Comparison of ENCODE assay signal across 28 mouse cellular contexts in genomic region chr13:35211834-35212233, GRCm38 (mm10).
"Had no signal": no experiment of that assay in that cellular context is flagged by ENCODE, and none has a peak within 500 bp of the region (broad histone marks: within the 10 kb centered on the region; RNA-seq: fewer than 3 reads in every experiment).

No protein-coding gene starts in this region.

- H3K36me3 ChIP-seq: heart, embryonic 10.5 days; heart, embryonic 12.5 days; heart, embryonic 13.5 days; heart, embryonic 15.5 days; hindbrain, embryonic 10.5 days; hindbrain, embryonic 12.5 days; hindbrain, embryonic 13.5 days; hindbrain, embryonic 15.5 days; intestine, embryonic 15.5 days; kidney, embryonic 15.5 days had no signal

- ATAC-seq: hindbrain, embryonic 16.5 days; hindbrain, postnatal 0 days; inflammation-experienced regulatory T-cells, adult 6 months; intestine, embryonic 15.5 days; intestine, embryonic 16.5 days; intestine, postnatal 0 days had no signal

- DNase-seq: kidney, adult 11 months; kidney, adult 18-20 months; kidney, adult 2 months; kidney, adult 8-10 months; kidney, adult 9 months; kidney, postnatal 25 days; kidney, postnatal 36 days; kidney, postnatal 4 days; layer of hippocampus, adult 9-11 months; layer of hippocampus, postnatal 36 days had no signal

- H3K9ac ChIP-seq: heart, embryonic 12.5 days; heart, embryonic 13.5 days; heart, embryonic 15.5 days; hindbrain, embryonic 12.5 days; hindbrain, embryonic 13.5 days; hindbrain, embryonic 15.5 days; intestine, embryonic 15.5 days; kidney, embryonic 15.5 days had no signal

- H3K9me3 ChIP-seq: heart, embryonic 10.5 days; heart, embryonic 12.5 days; heart, embryonic 13.5 days; heart, embryonic 15.5 days; hindbrain, embryonic 10.5 days; hindbrain, embryonic 12.5 days; hindbrain, embryonic 13.5 days; hindbrain, embryonic 15.5 days; intestine, embryonic 15.5 days; kidney, embryonic 15.5 days had no signal

- H3K27ac ChIP-seq: heart, embryonic 10.5 days; heart, embryonic 13.5 days; heart, embryonic 15.5 days; hindbrain, embryonic 10.5 days; hindbrain, embryonic 12.5 days; hindbrain, embryonic 13.5 days; hindbrain, embryonic 15.5 days; hindbrain, postnatal 0 days; intestine, embryonic 15.5 days; kidney, embryonic 15.5 days; kidney, postnatal 0 days; layer of hippocampus, adult 2 months had no signal

- H3K4me2 ChIP-seq: heart, embryonic 11.5 days; heart, embryonic 12.5 days; heart, embryonic 13.5 days; heart, embryonic 15.5 days; hindbrain, embryonic 12.5 days; hindbrain, embryonic 13.5 days; hindbrain, embryonic 15.5 days; intestine, embryonic 15.5 days; kidney, embryonic 15.5 days had no signal

- H3K4me1 ChIP-seq: hindbrain, embryonic 10.5 days; hindbrain, embryonic 12.5 days; hindbrain, embryonic 13.5 days; hindbrain, embryonic 15.5 days; intestine, embryonic 15.5 days; kidney, embryonic 15.5 days had no signal

- H3K27me3 ChIP-seq: heart, embryonic 12.5 days; heart, embryonic 13.5 days; heart, embryonic 15.5 days; hindbrain, embryonic 12.5 days; hindbrain, embryonic 13.5 days; hindbrain, embryonic 15.5 days; intestine, embryonic 15.5 days; kidney, embryonic 15.5 days had no signal

- H3K4me3 ChIP-seq: heart, embryonic 10.5 days; heart, embryonic 12.5 days; heart, embryonic 13.5 days; heart, embryonic 15.5 days; hindbrain, embryonic 10.5 days; hindbrain, embryonic 12.5 days; hindbrain, embryonic 13.5 days; hindbrain, embryonic 15.5 days; intestine, embryonic 15.5 days; kidney, embryonic 15.5 days; layer of hippocampus, adult 2 months had no signal
